Mouse (Mus musculus) testis, adult 2 months (tissue): ENCODE measurements at regions not wholly inside any gene's neighbourhood (a gene's known extent, or its start where the extent isn't known, plus 50 kb on each side); places are given as distances from the start of the nearest gene placed in this dataset.

ENCODE experiments used
- H3K27ac ChIP-seq: fragments of 200-500 bp; 2 replicates; pipeline ENCODE4 v1.5.1; 2012; ENCODE audit warnings: low read depth, low read length; ENCODE audit not compliant: control insufficient read depth, insufficient read depth
- H3K27me3 ChIP-seq: fragments of 200-500 bp; 2 replicates; pipeline ENCODE4 v1.6.1; 2012; ENCODE audit warnings: mild to moderate bottlenecking, low read length, moderate library complexity; ENCODE audit not compliant: control insufficient read depth, insufficient read depth
- H3K36me3 ChIP-seq: fragments of 200-500 bp; 2 replicates; pipeline ENCODE4 v1.6.1; 2012; ENCODE audit warnings: mild to moderate bottlenecking, low read length; ENCODE audit not compliant: control insufficient read depth, insufficient read depth
- H3K4me1 ChIP-seq: fragments of 200-500 bp; 2 replicates; pipeline ENCODE4 v1.6.1; 2012; ENCODE audit warnings: low read length; ENCODE audit not compliant: control insufficient read depth, insufficient read depth
- H3K4me3 ChIP-seq: fragments of 200-500 bp; 2 replicates; pipeline ENCODE4 v1.5.1; 2012; ENCODE audit warnings: low read depth, mild to moderate bottlenecking, low read length, moderate library complexity, mixed read lengths; ENCODE audit not compliant: control insufficient read depth
- CTCF ChIP-seq: fragments of 200-500 bp; IDR thresholded peaks from 2 replicates; pipeline ENCODE4 v1.5.1; 2012; ENCODE audit warnings: low read depth, mild to moderate bottlenecking, inconsistent platforms, low read length, moderate library complexity; ENCODE audit not compliant: control insufficient read depth, insufficient read depth, insufficient replicate concordance
- POLR2A ChIP-seq: fragments of 200-500 bp; IDR thresholded peaks from 2 replicates; pipeline ENCODE4 v1.6.1; 2012; ENCODE audit warnings: low read depth, mild to moderate bottlenecking, inconsistent platforms, low read length, moderate library complexity; ENCODE audit not compliant: control insufficient read depth

GRCm38 (mm10) chr19:15726785-15727406 is 220.2 kb downstream of the Psat1 start:
- no peaks in the 10 kb centered on the region for H3K27me3 ChIP-seq
- no peak overlapping the region for H3K4me3 ChIP-seq
- H3K27ac ChIP-seq = no peak overlapping the region
- TF ChIP-seq CTCF = no peak
- TF ChIP-seq POLR2A = no peak
- no peaks in the 10 kb centered on the region for H3K36me3 ChIP-seq
- no peaks in the 10 kb centered on the region for H3K4me1 ChIP-seq

- H3K27me3 ChIP-seq = no peaks in the 10 kb centered on the region
- no peak overlapping the region for H3K4me3 ChIP-seq
- no peaks in the 10 kb centered on the region for H3K36me3 ChIP-seq
- no peak overlapping the region for H3K27ac ChIP-seq
- H3K4me1 ChIP-seq = no peaks in the 10 kb centered on the region
- TF ChIP-seq CTCF (no peak), POLR2A (no peak)
Measured at GRCm38 (mm10) chr19:15692379-15693023, 254.6 kb downstream of the Psat1 start.

GRCm38 (mm10) chr19:15669996-15670395 is 277.1 kb downstream of the Psat1 start:
- no peaks in the 10 kb centered on the region for H3K27me3 ChIP-seq
- TF ChIP-seq POLR2A (no peak), CTCF (no peak)
- H3K27ac ChIP-seq = no peak overlapping the region
- H3K4me1 ChIP-seq = no peaks in the 10 kb centered on the region
- H3K4me3 ChIP-seq = no peak overlapping the region
- H3K36me3 ChIP-seq = no peaks in the 10 kb centered on the region

GRCm38 (mm10) chr19:15669541-15669940 is 277.6 kb downstream of the Psat1 start:
- H3K27ac ChIP-seq = no peak overlapping the region
- H3K36me3 ChIP-seq = no peaks in the 10 kb centered on the region
- H3K4me1 ChIP-seq = no peaks in the 10 kb centered on the region
- TF ChIP-seq CTCF = no peak
- TF ChIP-seq POLR2A = no peak
- H3K27me3 ChIP-seq = no peaks in the 10 kb centered on the region
- no peak overlapping the region for H3K4me3 ChIP-seq

GRCm38 (mm10) chr19:15668624-15669016 is 278.5 kb downstream of the Psat1 start:
- Histone ChIP-seq H3K36me3 (no peaks in the 10 kb centered on the region), H3K4me1 (no peaks in the 10 kb centered on the region), H3K27ac (no peak overlapping the region), H3K27me3 (no peaks in the 10 kb centered on the region), H3K4me3 (no peak overlapping the region)
- no peak for TF ChIP-seq CTCF
- TF ChIP-seq POLR2A = no peak

GRCm38 (mm10) chr19:15667889-15668623 is 279.1 kb downstream of the Psat1 start:
- H3K4me1 ChIP-seq = no peaks in the 10 kb centered on the region
- H3K27ac ChIP-seq = no peak overlapping the region
- H3K4me3 ChIP-seq = no peak overlapping the region
- H3K27me3 ChIP-seq = no peaks in the 10 kb centered on the region
- TF ChIP-seq CTCF = no peak
- no peak for TF ChIP-seq POLR2A
- H3K36me3 ChIP-seq = no peaks in the 10 kb centered on the region

GRCm38 (mm10) chr19:15663659-15664255 is 283.4 kb downstream of the Psat1 start:
- Histone ChIP-seq H3K4me3 (no peak overlapping the region), H3K27ac (no peak overlapping the region), H3K4me1 (no peaks in the 10 kb centered on the region), H3K27me3 (no peaks in the 10 kb centered on the region), H3K36me3 (no peaks in the 10 kb centered on the region)
- no peak for TF ChIP-seq CTCF
- TF ChIP-seq POLR2A = no peak
